Comparison of ENCODE assay signal across 12 mouse cellular contexts in genomic region chr4:119911071-119911904, GRCm38 (mm10).
DNase-seq lines count a peak whose midpoint lies in the region; ATAC-seq and TF ChIP-seq lines count a peak whose summit lies in the region.
"Had no signal": no experiment of that assay in that cellular context is flagged by ENCODE, and none has a peak within 500 bp of the region (broad histone marks: within the 10 kb centered on the region; RNA-seq: fewer than 3 reads in every experiment).

No protein-coding gene starts in this region.

- H3K9me3 ChIP-seq in CH12.LX (replicated peaks; ENCODE audit: low read length), result no peaks in the 10 kb centered on the region
- no peaks in the 10 kb centered on the region for H3K9me3 ChIP-seq in midbrain, embryonic 13.5 days
- H3K9me3 ChIP-seq: intestine, embryonic 15.5 days; limb, embryonic 13.5 days had no signal

- in situ Hi-C loops in CH12.LX (cut with MboI; ENCODE audit: low pct_ligation_motif_present, low pct_unique_long_range_greater_than_20kb, low sequenced_read_pairs), result loop anchor here (10.0 kb wide), 1 partner anchor 214 kb away; no protein-coding TSS in a partner anchor

- no peak for TF ChIP-seq RAD21 in CH12.LX (IDR thresholded peaks at IDR 0.05; ENCODE audit: low read depth, low read length)

- H3K27ac ChIP-seq in CH12.LX (ENCODE audit: insufficient read depth, low read depth), result no peak overlapping the region
- 0 out of 2 replicates have a peak overlapping the region, but pooled peaks have one; percentile 34 for H3K27ac ChIP-seq in cortical plate, adult 2 months (ENCODE audit: insufficient read depth, low read length)
- no peak overlapping the region for H3K27ac ChIP-seq in midbrain, embryonic 13.5 days
- H3K27ac ChIP-seq: intestine, embryonic 15.5 days; limb, embryonic 13.5 days had no signal

- DNase-seq in kidney, adult 8-10 months, result peak; percentile 46 to 48
- no peak for DNase-seq in kidney, postnatal 4 days
- no peak for DNase-seq in CH12.LX (ENCODE audit: extremely low read depth)
- DNase-seq in adrenal gland, postnatal 14 days, result peak; percentile 24
- DNase-seq in urinary bladder, postnatal 14 days (ENCODE audit: low spot score), result no peak
- DNase-seq: gastrocnemius, postnatal 36 days; lung, postnatal 10 days had no signal

- H3K4me3 ChIP-seq in CH12.LX (replicated peaks in 1 of 3; ENCODE audit: low read depth in 2 of 3, low read length in 2 of 3, poor library complexity in 1 of 3), result peak overlapping the region in 1 of 3 experiments; percentile 27
- H3K4me3 ChIP-seq in cortical plate, adult 2 months (ENCODE audit: insufficient read depth, low read length), result no peak overlapping the region
- H3K4me3 ChIP-seq in midbrain, embryonic 13.5 days (replicated peaks), result no peak overlapping the region
- H3K4me3 ChIP-seq: intestine, embryonic 15.5 days; limb, embryonic 13.5 days; myocyte had no signal

- H3K36me3 ChIP-seq in CH12.LX (replicated peaks in 1 of 2; ENCODE audit: control insufficient read depth in 1 of 2, insufficient read depth in 1 of 2, low read length in 1 of 2), result no peaks in the 10 kb centered on the region
- no peaks in the 10 kb centered on the region for H3K36me3 ChIP-seq in midbrain, embryonic 13.5 days
- H3K36me3 ChIP-seq: intestine, embryonic 15.5 days; limb, embryonic 13.5 days had no signal

- H3K4me1 ChIP-seq in CH12.LX (ENCODE audit: control insufficient read depth in 1 of 2, insufficient read depth in 2 of 2), result peaks cover 18 to 19% of the 10 kb centered on the region in 2 experiments
- peaks cover 3% of the 10 kb centered on the region; the same call in 1 of the 2 replicates for H3K4me1 ChIP-seq in cortical plate, adult 2 months (ENCODE audit: control insufficient read depth, insufficient read depth, low read length)
- H3K4me1 ChIP-seq in midbrain, embryonic 13.5 days (replicated peaks), result peaks cover 6% of the 10 kb centered on the region; the same call in 1 of the 2 replicates
- H3K4me1 ChIP-seq: intestine, embryonic 15.5 days; limb, embryonic 13.5 days had no signal

- no peaks in the 10 kb centered on the region for H3K27me3 ChIP-seq in CH12.LX (replicated peaks)
- H3K27me3 ChIP-seq in midbrain, embryonic 13.5 days, result no peaks in the 10 kb centered on the region
- H3K27me3 ChIP-seq: intestine, embryonic 15.5 days; limb, embryonic 13.5 days had no signal

- no peak for TF ChIP-seq CTCF in CH12.LX (conservative IDR thresholded peaks at IDR 0.05 in 1 of 2, IDR thresholded peaks at IDR 0.05 in 1 of 2; ENCODE audit: low read depth in 2 of 2, low read length in 2 of 2)
- no peak for TF ChIP-seq CTCF in cortical plate, adult 2 months (IDR thresholded peaks at IDR 0.05; ENCODE audit: extremely low read depth, insufficient read depth, low read length)

- 0 out of 2 replicates have a peak overlapping the region, but pooled peaks have one; percentile 7 for H3K4me2 ChIP-seq in CH12.LX (ENCODE audit: insufficient read depth, low read depth, poor library complexity, severe bottlenecking)
- no peak overlapping the region for H3K4me2 ChIP-seq in midbrain, embryonic 13.5 days (replicated peaks)
- H3K4me2 ChIP-seq: intestine, embryonic 15.5 days; limb, embryonic 13.5 days had no signal

- H3K79me2 ChIP-seq in CH12.LX (replicated peaks; ENCODE audit: control insufficient read depth, extremely low read depth, insufficient read depth, poor library complexity, severe bottlenecking), result no peaks in the 10 kb centered on the region

- ATAC-seq in midbrain, embryonic 13.5 days, result no peak
- ATAC-seq: intestine, embryonic 15.5 days had no signal

- H3K9ac ChIP-seq in CH12.LX (ENCODE audit: insufficient read depth, low read depth), result no peak overlapping the region
- no peak overlapping the region for H3K9ac ChIP-seq in midbrain, embryonic 13.5 days (replicated peaks)
- H3K9ac ChIP-seq: intestine, embryonic 15.5 days; limb, embryonic 13.5 days had no signal

- dilution Hi-C loops in CH12.LX (cut with MboI; ENCODE audit: extremely low pct_ligation_motif_present, extremely low pct_unique_long_range_greater_than_20kb, low sequenced_read_pairs), result no loop called here

- TF ChIP-seq EP300 in CH12.LX (IDR thresholded peaks at IDR 0.05; ENCODE audit: low read length), result no peak

- WGBS in midbrain, embryonic 13.5 days, result 83% methylated on average over 13 of the region's 13 CpGs

- TF ChIP-seq POLR2A in CH12.LX (IDR thresholded peaks at IDR 0.05; ENCODE audit: low read depth, low read length), result no peak
- TF ChIP-seq POLR2A in cortical plate, adult 2 months (IDR thresholded peaks at IDR 0.05; ENCODE audit: extremely low read depth, insufficient read depth, low read length), result no peak

TF ChIP-seq in CH12.LX, 34 proteins besides CTCF, POLR2A, EP300 and RAD21:
- TF ChIP-seq MAZ (IDR thresholded peaks at IDR 0.05; ENCODE audit: low read depth, low read length), result no peak
- TF ChIP-seq CHD1 (IDR thresholded peaks at IDR 0.05; ENCODE audit: low read depth, low read length), result no peak
- no peak for TF ChIP-seq POLR2AphosphoS2 (IDR thresholded peaks at IDR 0.05; ENCODE audit: low read depth, low read length)
- no peak for TF ChIP-seq ZNF384 (IDR thresholded peaks at IDR 0.05; ENCODE audit: low read depth, low read length)
- no peak for TF ChIP-seq MAFK (IDR thresholded peaks at IDR 0.05; ENCODE audit: insufficient replicate concordance, low read length)
- TF ChIP-seq CHD2 (IDR thresholded peaks at IDR 0.05; ENCODE audit: low read length), result no peak
- TF ChIP-seq NELFE (IDR thresholded peaks at IDR 0.05; ENCODE audit: low read depth, low read length), result no peak
- TF ChIP-seq BHLHE40 (IDR thresholded peaks at IDR 0.05; ENCODE audit: low read depth, low read length), result no peak
- no peak for TF ChIP-seq ZMIZ1 (IDR thresholded peaks at IDR 0.05; ENCODE audit: low read depth, low read length)
- TF ChIP-seq GABPA (IDR thresholded peaks at IDR 0.05; ENCODE audit: insufficient replicate concordance, low read depth, low read length), result no peak
- no peak for TF ChIP-seq RCOR1 (conservative IDR thresholded peaks at IDR 0.05; ENCODE audit: low read depth, low read length)
- no peak for TF ChIP-seq NRF1 (IDR thresholded peaks at IDR 0.05; ENCODE audit: low read depth, low read length)
- TF ChIP-seq PAX5 (IDR thresholded peaks at IDR 0.05; ENCODE audit: low read length), result no peak
- no peak for TF ChIP-seq E2F4 (IDR thresholded peaks at IDR 0.05; ENCODE audit: insufficient replicate concordance, low read depth, low read length)
- no peak for TF ChIP-seq JUND (conservative IDR thresholded peaks at IDR 0.05; ENCODE audit: low read depth, low read length)

Comparison
In these comparisons a context has a peak if more than half of its experiments do, and no peak if none do; other contexts are left out.
1. DNase-seq: peak in kidney, adult 8-10 months (2 of 2) and adrenal gland, postnatal 14 days (single experiment); none in kidney, postnatal 4 days (0 of 2), CH12.LX (single experiment) and urinary bladder, postnatal 14 days (single experiment).